Mouse (Mus musculus): ENCODE measurements around the gene Txnrd1. TPM values are rescaled to one million over a fixed set of nuclear protein-coding genes. Genes with fewer than 3 reads are reported as not detected.

The Txnrd1 gene
- polyA plus RNA-seq, 1 experiment from 2014 or later: 150 TPM

DNA sequence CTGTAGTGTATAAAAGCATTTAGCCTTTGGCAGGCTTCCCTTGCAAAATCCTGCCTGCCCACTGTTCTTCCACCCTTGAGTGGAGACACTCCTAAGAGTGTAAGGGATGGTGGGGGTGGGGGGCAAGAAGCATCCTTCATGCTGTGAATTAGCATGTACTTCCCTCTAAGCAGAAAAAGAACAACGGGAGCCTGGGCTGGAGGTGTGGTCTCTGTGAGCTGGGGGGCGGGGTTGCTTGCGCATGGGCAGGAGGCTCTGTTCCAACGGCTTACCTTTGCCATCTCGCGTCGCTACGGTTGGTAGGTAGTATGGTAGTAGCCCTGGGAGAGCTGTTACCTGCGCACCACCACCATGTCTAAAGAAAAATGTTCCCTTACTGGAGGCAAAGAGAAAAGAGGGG lies 32.6 kb downstream of the Txnrd1 start, which contains the start of gene Eid3:
Gene Eid3, plus strand, starts transcription at position 271 of the 400 bp plus-strand sequence.
- peaks cover 21% of the 10 kb centered on the region for H3K4me1 ChIP-seq (ENCODE audit: control insufficient read depth, insufficient read depth, low read length)
- no peaks in the 10 kb centered on the region for H3K27me3 ChIP-seq (ENCODE audit: control insufficient read depth, insufficient read depth, low read length)
- DNase-seq (peak; percentile 35), ATAC-seq (ENCODE audit: low FRiP score, low TSS enrichment) (0 out of 2 replicates have a peak, but pooled peaks have one; percentile 11)
- H3K9ac ChIP-seq (replicated peaks; ENCODE audit: low read length): no peak within 1 kb of the TSS
- no peaks in the 10 kb centered on the region for H3K9me3 ChIP-seq (ENCODE audit: control insufficient read depth, low read length)
- 61% methylated on average over 9 of the region's 9 CpGs for WGBS
- H3K36me3 ChIP-seq (ENCODE audit: control insufficient read depth, insufficient read depth, low read length): peaks cover 29% of the 10 kb centered on the region
- H3K27ac ChIP-seq (replicated peaks; ENCODE audit: low read depth, low read length): no peak within 1 kb of the TSS; the same call in 1 of the 2 replicates
- no peak within 1 kb of the TSS for H3K4me3 ChIP-seq (replicated peaks; ENCODE audit: low read depth, low read length)
- peak within 1 kb of the TSS; percentile 24 for H3K4me2 ChIP-seq (ENCODE audit: low read length)

DNA sequence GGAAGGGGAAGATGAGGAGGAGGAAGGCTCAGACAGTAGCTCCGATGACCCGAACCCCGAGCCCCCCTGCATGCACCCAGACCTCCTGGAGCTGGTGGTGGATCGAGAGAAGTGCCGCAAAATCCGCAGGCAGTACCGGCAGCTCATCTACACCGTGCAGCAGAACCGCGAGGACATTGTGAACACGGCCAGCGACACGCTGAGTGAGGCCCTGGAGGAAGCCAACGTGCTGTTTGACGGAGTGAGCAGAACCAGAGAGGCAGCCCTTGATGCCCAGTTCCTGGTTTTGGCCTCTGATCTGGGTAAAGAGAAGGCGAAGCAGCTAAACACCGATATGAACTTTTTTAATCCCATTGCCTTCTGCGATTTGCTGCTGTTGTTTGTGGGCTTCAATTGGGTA lies 33.1 kb downstream of the Txnrd1 start:
- no peak for ATAC-seq (ENCODE audit: low FRiP score, low TSS enrichment)
- Histone ChIP-seq H3K9me3 (ENCODE audit: control insufficient read depth, low read length) (no peaks in the 10 kb centered on the region), H3K9ac (replicated peaks; ENCODE audit: low read length) (no peak overlapping the region), H3K4me3 (replicated peaks; ENCODE audit: low read depth, low read length) (no peak overlapping the region), H3K4me1 (ENCODE audit: control insufficient read depth, insufficient read depth, low read length) (peaks cover 17% of the 10 kb centered on the region; the same call in 1 of the 2 replicates), H3K27ac (replicated peaks; ENCODE audit: low read depth, low read length) (no peak overlapping the region; the same call in 1 of the 2 replicates), H3K36me3 (ENCODE audit: control insufficient read depth, insufficient read depth, low read length) (peaks cover 29% of the 10 kb centered on the region), H3K4me2 (ENCODE audit: low read length) (peak overlapping the region; percentile 24), H3K27me3 (ENCODE audit: control insufficient read depth, insufficient read depth, low read length) (no peaks in the 10 kb centered on the region)
- WGBS: 84% methylated on average over 18 of the region's 18 CpGs
- DNase-seq: no peak

DNA sequence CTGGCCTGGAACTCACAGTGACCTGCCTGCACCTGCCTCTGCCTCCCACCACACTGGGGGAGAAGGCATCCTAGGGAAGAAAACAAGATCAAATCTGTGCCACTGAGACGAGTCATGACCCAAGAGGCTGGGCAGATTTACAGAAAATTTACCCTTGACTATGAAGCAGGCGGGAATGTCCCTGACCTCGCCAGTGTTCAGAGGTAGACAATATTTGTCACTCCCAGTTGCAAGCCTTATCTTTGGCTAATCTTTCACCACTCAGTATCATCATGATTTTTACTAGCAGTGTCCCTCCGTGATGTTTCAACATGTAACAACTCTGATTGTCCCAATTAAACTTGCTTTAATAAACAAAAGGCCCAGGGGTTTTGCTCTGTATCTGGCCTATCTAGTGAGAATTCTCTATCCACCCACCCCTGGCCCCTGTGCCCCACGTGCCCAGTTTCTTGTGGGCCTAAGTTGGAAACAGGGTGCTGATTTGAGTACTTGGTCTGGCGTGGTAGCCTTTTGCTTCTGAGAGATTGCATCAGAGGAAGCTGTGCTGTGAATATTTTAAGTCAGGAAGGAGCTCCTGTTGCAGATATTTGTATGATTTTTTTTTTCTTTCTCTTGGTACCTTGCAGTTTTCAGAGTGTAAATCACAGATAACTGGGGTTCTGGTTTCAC lies 34.8 kb downstream of the Txnrd1 start:
- Histone ChIP-seq H3K36me3 (ENCODE audit: control insufficient read depth, insufficient read depth, low read length) (peaks cover 27% of the 10 kb centered on the region), H3K4me2 (ENCODE audit: low read length) (no peak overlapping the region), H3K9me3 (ENCODE audit: control insufficient read depth, low read length) (no peaks in the 10 kb centered on the region), H3K27ac (replicated peaks; ENCODE audit: low read depth, low read length) (no peak overlapping the region), H3K4me3 (replicated peaks; ENCODE audit: low read depth, low read length) (no peak overlapping the region), H3K4me1 (ENCODE audit: control insufficient read depth, insufficient read depth, low read length) (peaks cover 2% of the 10 kb centered on the region; the same call in 1 of the 2 replicates), H3K9ac (replicated peaks; ENCODE audit: low read length) (no peak overlapping the region), H3K27me3 (ENCODE audit: control insufficient read depth, insufficient read depth, low read length) (no peaks in the 10 kb centered on the region)
- DNase-seq (no peak), ATAC-seq (ENCODE audit: low FRiP score, low TSS enrichment) (no peak)
- WGBS: 90% methylated on average over 6 of the region's 6 CpGs

DNA sequence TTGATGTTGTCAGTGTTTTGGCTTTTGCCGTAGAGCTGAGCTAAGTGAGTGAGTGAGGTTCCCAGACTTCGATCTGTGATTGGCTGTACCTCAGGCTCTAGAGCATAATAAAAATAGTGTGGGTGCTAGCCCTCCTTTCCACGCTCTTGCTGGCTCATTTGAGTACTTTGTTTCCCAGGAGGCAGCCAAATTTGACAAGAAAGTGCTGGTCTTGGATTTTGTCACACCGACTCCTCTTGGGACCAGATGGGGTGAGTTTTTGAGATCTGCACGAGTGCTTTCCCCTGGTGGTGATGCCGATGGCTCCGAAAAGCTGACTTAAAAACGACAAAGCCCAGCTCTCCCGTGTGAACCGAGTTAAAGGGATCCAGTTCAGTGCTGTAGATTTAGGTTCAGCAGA lies 41.7 kb downstream of the Txnrd1 start:
- 91% methylated on average over 10 of the region's 10 CpGs for WGBS
- H3K9me3 ChIP-seq (ENCODE audit: control insufficient read depth, low read length): no peaks in the 10 kb centered on the region
- no peak overlapping the region for H3K4me3 ChIP-seq (replicated peaks; ENCODE audit: low read depth, low read length)
- DNase-seq: no peak
- H3K4me2 ChIP-seq (ENCODE audit: low read length): no peak overlapping the region
- H3K9ac ChIP-seq (replicated peaks; ENCODE audit: low read length): no peak overlapping the region
- no peak overlapping the region for H3K27ac ChIP-seq (replicated peaks; ENCODE audit: low read depth, low read length)
- H3K27me3 ChIP-seq (ENCODE audit: control insufficient read depth, insufficient read depth, low read length): no peaks in the 10 kb centered on the region
- ATAC-seq (ENCODE audit: low FRiP score, low TSS enrichment): no peak
- H3K36me3 ChIP-seq (ENCODE audit: control insufficient read depth, insufficient read depth, low read length): peaks cover 63% of the 10 kb centered on the region
- no peaks in the 10 kb centered on the region for H3K4me1 ChIP-seq (ENCODE audit: control insufficient read depth, insufficient read depth, low read length)

DNA sequence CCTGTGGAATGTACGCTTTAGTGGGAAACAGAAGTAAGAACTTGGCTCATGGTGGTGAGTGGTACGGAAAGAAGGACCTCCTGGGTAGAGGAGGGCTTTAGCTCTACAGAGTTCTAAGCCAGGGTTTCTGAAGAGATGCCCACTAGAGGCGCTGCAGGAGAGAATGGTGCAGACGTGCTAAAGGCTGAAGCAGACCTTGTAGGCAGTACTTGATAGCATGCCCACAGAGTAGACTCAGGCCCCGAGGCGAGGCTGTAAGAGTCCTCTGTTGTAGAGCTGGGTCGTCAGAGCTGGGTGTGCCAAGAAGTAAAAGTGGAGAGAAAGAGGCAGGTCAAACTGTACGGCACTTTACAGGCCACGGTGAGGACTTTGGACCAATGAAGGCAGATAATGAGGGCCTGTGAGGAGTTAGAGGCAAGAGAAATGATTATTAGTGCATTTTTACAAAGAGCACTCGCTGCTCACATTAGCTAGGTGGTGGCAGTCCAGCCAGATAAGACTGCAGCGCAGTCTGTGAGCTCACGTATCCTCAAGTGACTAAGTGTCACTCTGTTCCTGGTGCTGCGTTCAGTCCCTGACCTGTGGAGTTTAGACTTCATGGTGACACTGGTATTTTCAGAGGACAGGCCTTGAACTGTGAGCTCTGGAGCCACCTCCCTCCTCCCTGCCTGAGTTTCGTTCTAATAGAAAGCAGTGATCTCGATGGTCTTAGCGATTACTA lies 42.5 kb downstream of the Txnrd1 start:
- Histone ChIP-seq H3K4me3 (replicated peaks; ENCODE audit: low read depth, low read length) (no peak overlapping the region), H3K9ac (replicated peaks; ENCODE audit: low read length) (no peak overlapping the region), H3K27me3 (ENCODE audit: control insufficient read depth, insufficient read depth, low read length) (no peaks in the 10 kb centered on the region), H3K27ac (replicated peaks; ENCODE audit: low read depth, low read length) (no peak overlapping the region), H3K36me3 (ENCODE audit: control insufficient read depth, insufficient read depth, low read length) (peaks cover 68% of the 10 kb centered on the region), H3K9me3 (ENCODE audit: control insufficient read depth, low read length) (no peaks in the 10 kb centered on the region), H3K4me2 (ENCODE audit: low read length) (no peak overlapping the region), H3K4me1 (ENCODE audit: control insufficient read depth, insufficient read depth, low read length) (no peaks in the 10 kb centered on the region)
- ATAC-seq (ENCODE audit: low FRiP score, low TSS enrichment): no peak
- WGBS: 88% methylated on average over 16 of the region's 16 CpGs
- DNase-seq: peak; percentile 40

DNA sequence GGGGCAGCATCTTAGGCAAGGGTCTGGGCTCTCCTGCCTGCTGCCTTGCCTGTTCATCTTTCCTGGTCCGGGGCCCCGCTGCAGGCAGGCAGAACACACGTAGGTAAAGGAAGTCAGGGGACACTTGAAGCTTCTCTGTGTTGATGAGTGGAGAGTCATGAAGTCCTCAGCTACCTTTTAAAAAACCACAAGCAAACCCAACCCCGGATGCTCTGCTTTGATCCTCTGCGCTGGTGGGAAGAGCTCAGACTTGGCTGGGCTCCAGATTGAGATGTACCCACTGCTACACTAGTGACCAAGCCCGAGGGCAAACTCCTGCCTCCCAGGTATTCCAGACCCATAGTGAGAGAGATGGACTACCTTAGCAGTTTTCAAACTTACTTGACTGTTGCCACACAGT lies 53.6 kb downstream of the Txnrd1 start:
- Histone ChIP-seq H3K4me2 (ENCODE audit: low read length) (no peak overlapping the region), H3K4me1 (ENCODE audit: control insufficient read depth, insufficient read depth, low read length) (no peaks in the 10 kb centered on the region), H3K9me3 (ENCODE audit: control insufficient read depth, low read length) (no peaks in the 10 kb centered on the region), H3K4me3 (replicated peaks; ENCODE audit: low read depth, low read length) (no peak overlapping the region), H3K9ac (replicated peaks; ENCODE audit: low read length) (no peak overlapping the region), H3K36me3 (ENCODE audit: control insufficient read depth, insufficient read depth, low read length) (peaks cover 93% of the 10 kb centered on the region), H3K27ac (replicated peaks; ENCODE audit: low read depth, low read length) (no peak overlapping the region), H3K27me3 (ENCODE audit: control insufficient read depth, insufficient read depth, low read length) (no peaks in the 10 kb centered on the region)
- ATAC-seq (ENCODE audit: low FRiP score, low TSS enrichment): no peak
- WGBS: 93% methylated on average over 6 of the region's 6 CpGs
- no peak for DNase-seq

DNA sequence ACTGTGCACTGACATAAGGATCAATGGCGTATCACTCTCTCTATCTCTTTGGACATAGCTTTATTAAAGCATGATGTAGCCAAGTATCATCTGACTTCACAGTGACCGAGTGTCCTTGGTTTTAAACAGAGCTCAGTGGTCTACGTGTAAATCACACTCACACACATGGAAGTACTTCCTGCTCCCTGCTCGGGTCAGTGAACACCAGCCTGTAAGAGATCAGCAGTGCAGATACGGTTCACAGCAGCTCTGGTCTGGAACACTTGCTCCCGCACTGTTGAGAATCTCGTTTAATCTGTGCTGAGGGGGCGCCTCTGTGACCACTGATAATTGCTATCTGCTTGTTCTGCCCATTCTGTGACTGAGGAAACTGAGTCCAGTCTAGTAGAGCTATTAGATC lies 54.8 kb downstream of the Txnrd1 start:
- ATAC-seq (ENCODE audit: low FRiP score, low TSS enrichment): no peak
- H3K4me3 ChIP-seq (replicated peaks; ENCODE audit: low read depth, low read length): no peak overlapping the region
- no peak overlapping the region for H3K9ac ChIP-seq (replicated peaks; ENCODE audit: low read length)
- peaks cover 92% of the 10 kb centered on the region for H3K36me3 ChIP-seq (ENCODE audit: control insufficient read depth, insufficient read depth, low read length)
- 91% methylated on average over 8 of the region's 8 CpGs for WGBS
- no peaks in the 10 kb centered on the region for H3K4me1 ChIP-seq (ENCODE audit: control insufficient read depth, insufficient read depth, low read length)
- H3K27ac ChIP-seq (replicated peaks; ENCODE audit: low read depth, low read length): no peak overlapping the region
- no peaks in the 10 kb centered on the region for H3K9me3 ChIP-seq (ENCODE audit: control insufficient read depth, low read length)
- no peak overlapping the region for H3K4me2 ChIP-seq (ENCODE audit: low read length)
- H3K27me3 ChIP-seq (ENCODE audit: control insufficient read depth, insufficient read depth, low read length): no peaks in the 10 kb centered on the region
- DNase-seq: no peak

DNA sequence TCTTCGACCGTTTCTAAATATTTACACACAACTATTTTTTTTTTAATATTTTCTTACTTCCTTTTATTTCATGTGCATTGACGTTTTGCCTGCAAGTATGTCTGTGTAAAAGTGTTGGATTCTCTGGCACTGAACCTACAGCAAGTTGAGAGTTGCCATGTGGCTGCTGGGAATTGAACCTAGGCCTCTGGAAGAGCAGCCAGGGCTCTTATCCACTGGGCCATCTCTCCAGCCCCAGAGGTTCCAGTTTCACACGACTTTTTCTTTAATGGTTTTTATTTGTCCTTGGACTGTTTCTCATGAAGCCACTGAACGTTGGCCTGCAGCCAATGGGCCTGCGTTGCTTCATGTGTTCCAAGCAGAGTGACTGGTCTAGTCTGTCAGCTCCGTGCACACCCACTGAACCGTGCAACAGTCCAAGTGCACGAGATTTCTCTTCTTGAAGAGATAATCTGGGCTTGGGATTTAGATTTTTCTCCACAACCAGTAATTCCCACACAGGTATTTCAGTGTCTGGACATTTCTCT lies 55.8 kb downstream of the Txnrd1 start:
- Histone ChIP-seq H3K27ac (replicated peaks; ENCODE audit: low read depth, low read length) (no peak overlapping the region), H3K9me3 (ENCODE audit: control insufficient read depth, low read length) (no peaks in the 10 kb centered on the region), H3K4me3 (replicated peaks; ENCODE audit: low read depth, low read length) (no peak overlapping the region), H3K36me3 (ENCODE audit: control insufficient read depth, insufficient read depth, low read length) (peaks cover 89% of the 10 kb centered on the region), H3K4me2 (ENCODE audit: low read length) (no peak overlapping the region), H3K9ac (replicated peaks; ENCODE audit: low read length) (no peak overlapping the region), H3K27me3 (ENCODE audit: control insufficient read depth, insufficient read depth, low read length) (no peaks in the 10 kb centered on the region), H3K4me1 (ENCODE audit: control insufficient read depth, insufficient read depth, low read length) (no peaks in the 10 kb centered on the region)
- DNase-seq (peak; percentile 55), ATAC-seq (ENCODE audit: low FRiP score, low TSS enrichment) (no peak)
- 81% methylated on average over 9 of the region's 9 CpGs for WGBS
